Mouse (Mus musculus) heart, embryonic 13.5 days (tissue): Measurements from ENCODE around the gene Cdk2. TPM values are rescaled to one million over a fixed set of nuclear protein-coding genes. Genes with fewer than 3 reads are reported as not detected.
A peak's percentile ranks its signal among the peaks of the same experiment; 100 is the strongest.
"Not testable (repeated sequence)": the region's sequence is repeated elsewhere in the genome, so short reads cannot be mapped to it uniquely, and the experiment has no call there.

Experiments used
- ATAC-seq: fragments of 200-750 bp; cut with Nextera tagmentation; 2 replicates; pipeline ENCODE4 v1.8.0; 2017; ENCODE audit warnings: moderate TSS enrichment; ENCODE audit not compliant: insufficient number of reproducible peaks, low FRiP score, low TSS enrichment; ENCODE audit errors: extremely low read depth
- H3K27ac ChIP-seq: fragments of 300-500 bp; sonication (generic); replicated peaks from 2 replicates; pipeline ENCODE4 v1.5.1; 2015; ENCODE audit warnings: moderate library complexity, mild to moderate bottlenecking, inconsistent platforms
- H3K27me3 ChIP-seq: fragments of 300-500 bp; sonication (generic); replicated peaks from 2 replicates; pipeline ENCODE4 v1.6.1; 2015; ENCODE audit warnings: mild to moderate bottlenecking, inconsistent platforms
- H3K36me3 ChIP-seq: fragments of 300-500 bp; sonication (generic); 2 replicates; pipeline ENCODE4 v1.6.1; 2015; ENCODE audit warnings: mild to moderate bottlenecking, inconsistent platforms
- H3K4me1 ChIP-seq: fragments of 300-500 bp; sonication (generic); 2 replicates; pipeline ENCODE4 v1.6.1; 2015; ENCODE audit warnings: inconsistent platforms
- H3K4me2 ChIP-seq: fragments of 300-500 bp; sonication (generic); 2 replicates; pipeline ENCODE4 v1.6.1; 2015; ENCODE audit warnings: inconsistent platforms, mild to moderate bottlenecking, moderate library complexity
- H3K4me3 ChIP-seq: fragments of 300-500 bp; sonication (generic); 2 replicates; pipeline ENCODE4 v1.5.1; 2015; ENCODE audit warnings: moderate library complexity, mild to moderate bottlenecking, inconsistent platforms
- H3K9ac ChIP-seq: fragments of 300-500 bp; sonication (generic); 2 replicates; pipeline ENCODE4 v1.6.1; 2015; ENCODE audit warnings: inconsistent platforms, mild to moderate bottlenecking, moderate library complexity
- H3K9me3 ChIP-seq: fragments of 300-500 bp; sonication (generic); 2 replicates; pipeline ENCODE4 v1.6.1; 2016; ENCODE audit warnings: inconsistent platforms
- WGBS: fragments of 180-500 bp; shearing (Covaris S2); methylation state at CpG from one replicate; pipeline ENCODE4 v1.1.7; 2015; ENCODE audit warnings: mixed read lengths; 5-methylcytosine and 5-hydroxymethylcytosine counted together
- polyA plus RNA-seq: library from polyadenylated mRNA; unstranded; fragments of >200 nt; fragmentation: Nextera tagmentation; extraction: Ambion mirVana; gene quantifications from 2 replicates; pipeline ENCODE4 v1.2.1, GENCODE M21; 2015

Cdk2 gene
- polyA plus RNA-seq, 1 experiment from 2014 or later, result 86.6 TPM

DNA sequence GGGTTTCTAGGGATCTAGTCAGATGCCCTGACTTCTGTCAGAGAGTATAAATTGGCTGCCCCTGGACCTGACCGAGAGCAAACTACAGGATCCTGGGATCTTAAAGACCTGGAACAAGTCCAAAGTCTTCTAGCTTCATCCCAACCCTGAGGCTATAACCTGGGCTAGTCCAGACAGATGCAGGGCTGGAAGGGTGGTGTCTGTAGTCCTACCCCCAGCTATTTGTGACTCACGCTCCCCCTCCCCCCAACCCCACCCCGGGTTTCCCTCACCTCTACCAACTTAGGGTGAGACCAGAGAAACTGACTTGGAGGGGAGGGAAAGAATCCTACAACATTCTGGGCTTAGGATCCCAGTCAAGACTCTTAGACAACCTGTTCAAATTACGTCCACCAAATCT lies 37.8 kb upstream of the Cdk2 start:
- no peak overlapping the region for H3K27ac ChIP-seq
- no peak for ATAC-seq
- 30% methylated on average over 4 of the region's 4 CpGs for WGBS
- no peak overlapping the region; the same call in 1 of the 2 replicates for H3K9ac ChIP-seq
- H3K9me3 ChIP-seq, result no peaks in the 10 kb centered on the region
- no peaks in the 10 kb centered on the region for H3K36me3 ChIP-seq
- peaks cover 33% of the 10 kb centered on the region for H3K4me1 ChIP-seq
- peak overlapping the region; percentile 95 for H3K4me2 ChIP-seq
- peaks cover 18% of the 10 kb centered on the region for H3K27me3 ChIP-seq
- peak overlapping the region; percentile 62 for H3K4me3 ChIP-seq

DNA sequence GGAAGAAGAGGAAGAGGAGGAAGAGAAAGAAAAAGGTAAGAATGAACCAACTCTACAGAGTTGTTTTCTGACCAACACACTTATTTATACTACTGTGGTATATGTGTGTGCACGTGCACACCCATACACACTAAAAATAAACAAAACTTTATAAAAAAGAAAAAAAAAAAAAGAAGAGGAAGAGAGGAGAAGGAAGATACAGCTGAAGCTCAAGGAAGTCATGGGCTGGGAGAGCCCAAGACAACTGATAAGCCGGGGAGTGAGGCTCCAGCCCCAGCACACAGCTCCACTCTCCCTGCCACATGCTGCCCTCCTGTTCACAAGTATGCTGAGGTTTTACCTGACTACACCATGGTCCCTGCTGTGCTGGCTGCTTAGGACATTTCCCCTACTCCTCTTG lies 35.5 kb upstream of the Cdk2 start:
- no peak overlapping the region for H3K4me3 ChIP-seq
- H3K9ac ChIP-seq, result no peak overlapping the region
- WGBS, result 38% methylated on average over 2 of the region's 2 CpGs
- ATAC-seq, result no peak
- H3K27me3 ChIP-seq, result peaks cover 18% of the 10 kb centered on the region
- H3K4me2 ChIP-seq, result no peak overlapping the region
- no peaks in the 10 kb centered on the region for H3K36me3 ChIP-seq
- no peak overlapping the region for H3K27ac ChIP-seq
- peaks cover 32% of the 10 kb centered on the region for H3K4me1 ChIP-seq
- H3K9me3 ChIP-seq, result no peaks in the 10 kb centered on the region

- WGBS, result 3% methylated on average over 15 of the region's 15 CpGs
- Histone ChIP-seq H3K36me3 (peaks cover 20% of the 10 kb centered on the region), H3K9me3 (no peaks in the 10 kb centered on the region), H3K4me1 (peaks cover 8% of the 10 kb centered on the region), H3K9ac (peak overlapping the region; percentile 64), H3K4me2 (peak overlapping the region; percentile 68), H3K4me3 (peak overlapping the region; percentile 36), H3K27me3 (peaks cover 9% of the 10 kb centered on the region), H3K27ac (no peak overlapping the region)
- ATAC-seq, result peak; percentile 51; the same call in 1 of the 2 replicates
These were observed 32.6 kb upstream of the Cdk2 start for GRCm38 (mm10) chr10:128737435-128737834.

DNA sequence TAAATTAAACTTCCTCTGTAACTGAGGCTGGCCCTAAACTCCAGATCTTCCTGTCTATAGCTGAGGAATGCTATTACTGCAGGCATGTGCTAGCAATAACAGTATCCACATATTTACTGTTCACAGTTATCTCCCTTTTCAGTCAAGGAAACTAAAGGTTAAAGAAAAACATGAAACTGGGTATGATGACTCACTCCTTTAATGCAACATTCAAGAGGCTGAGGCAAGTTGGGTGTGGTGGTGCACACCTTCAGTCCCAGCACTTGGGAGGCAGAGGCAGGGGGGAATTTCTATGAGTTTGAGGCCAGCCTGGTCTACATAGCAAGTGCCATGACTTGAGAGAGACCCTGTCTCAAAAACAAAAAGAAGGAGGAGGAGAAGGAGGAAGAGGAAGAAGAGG lies 27.2 kb upstream of the Cdk2 start:
- ATAC-seq, result no peak
- no peaks in the 10 kb centered on the region for H3K9me3 ChIP-seq
- no peaks in the 10 kb centered on the region for H3K27me3 ChIP-seq
- no peak overlapping the region for H3K27ac ChIP-seq
- no peak overlapping the region for H3K9ac ChIP-seq
- no peak overlapping the region for H3K4me2 ChIP-seq
- peaks cover 20% of the 10 kb centered on the region for H3K36me3 ChIP-seq
- no peak overlapping the region for H3K4me3 ChIP-seq
- peaks cover 2% of the 10 kb centered on the region; the same call in 1 of the 2 replicates for H3K4me1 ChIP-seq

DNA sequence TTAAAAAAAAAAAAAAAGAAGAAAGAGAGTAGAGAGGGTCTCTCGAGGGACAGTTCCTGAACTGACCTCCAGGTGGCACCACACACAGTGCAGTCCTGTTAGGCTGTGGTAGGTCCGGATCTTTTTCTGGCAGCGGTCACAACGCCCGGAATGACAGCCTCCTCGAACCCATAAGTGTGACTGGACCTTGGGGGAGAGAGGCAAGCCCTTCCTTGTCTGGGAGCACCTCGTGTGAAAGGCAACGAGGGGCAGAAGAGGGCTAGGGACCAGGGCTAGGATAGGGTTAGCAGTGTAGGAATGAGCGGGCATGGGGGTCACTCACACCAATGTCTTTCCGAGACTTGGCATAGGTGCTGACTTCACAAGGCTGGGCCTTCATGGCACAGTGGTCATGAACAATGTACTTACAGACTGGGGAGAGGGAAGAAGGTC lies 26.2 kb upstream of the Cdk2 start:
- H3K36me3 ChIP-seq, result peaks cover 20% of the 10 kb centered on the region
- peak overlapping the region; percentile 52; the same call in 1 of the 2 replicates for H3K9ac ChIP-seq
- 19% methylated on average over 10 of the region's 10 CpGs for WGBS
- ATAC-seq, result no peak
- peaks cover 2% of the 10 kb centered on the region; the same call in 1 of the 2 replicates for H3K4me1 ChIP-seq
- no peaks in the 10 kb centered on the region for H3K9me3 ChIP-seq
- peak overlapping the region; percentile 15; the same call in 1 of the 2 replicates for H3K4me3 ChIP-seq
- H3K27me3 ChIP-seq, result no peaks in the 10 kb centered on the region
- no peak overlapping the region for H3K27ac ChIP-seq
- H3K4me2 ChIP-seq, result peak overlapping the region; percentile 56

- H3K4me3 ChIP-seq, result no peak overlapping the region
- peaks cover 2% of the 10 kb centered on the region; the same call in 1 of the 2 replicates for H3K4me1 ChIP-seq
- no peaks in the 10 kb centered on the region for H3K9me3 ChIP-seq
- peaks cover 5% of the 10 kb centered on the region for H3K36me3 ChIP-seq
- no peaks in the 10 kb centered on the region for H3K27me3 ChIP-seq
- no peak overlapping the region for H3K9ac ChIP-seq
- H3K4me2 ChIP-seq, result no peak overlapping the region
- ATAC-seq, result no peak
- H3K27ac ChIP-seq, result no peak overlapping the region
- 76% methylated on average over 5 of the region's 5 CpGs for WGBS
These were observed 23.2 kb upstream of the Cdk2 start for GRCm38 (mm10) chr10:128728059-128728458.

GRCm38 (mm10) chr10:128725466-128725865 lies 20.6 kb upstream of the Cdk2 start:
- ATAC-seq, H3K9me3 ChIP-seq, H3K9ac ChIP-seq, H3K4me2 ChIP-seq, H3K4me3 ChIP-seq, H3K36me3 ChIP-seq, H3K4me1 ChIP-seq, H3K27me3 ChIP-seq, H3K27ac ChIP-seq: not testable (repeated sequence)
- 88% methylated on average over 3 of the region's 4 CpGs for WGBS

- H3K9me3 ChIP-seq, result no peaks in the 10 kb centered on the region
- ATAC-seq, result no peak
- H3K27me3 ChIP-seq, result no peaks in the 10 kb centered on the region
- no peaks in the 10 kb centered on the region for H3K4me1 ChIP-seq
- no peaks in the 10 kb centered on the region for H3K36me3 ChIP-seq
- H3K9ac ChIP-seq, result no peak overlapping the region
- H3K4me2 ChIP-seq, result no peak overlapping the region
- no peak overlapping the region for H3K4me3 ChIP-seq
- no peak overlapping the region for H3K27ac ChIP-seq
- 79% methylated on average over 19 of the region's 19 CpGs for WGBS
These were observed 11.0 kb upstream of the Cdk2 start for GRCm38 (mm10) chr10:128715559-128716537.

DNA sequence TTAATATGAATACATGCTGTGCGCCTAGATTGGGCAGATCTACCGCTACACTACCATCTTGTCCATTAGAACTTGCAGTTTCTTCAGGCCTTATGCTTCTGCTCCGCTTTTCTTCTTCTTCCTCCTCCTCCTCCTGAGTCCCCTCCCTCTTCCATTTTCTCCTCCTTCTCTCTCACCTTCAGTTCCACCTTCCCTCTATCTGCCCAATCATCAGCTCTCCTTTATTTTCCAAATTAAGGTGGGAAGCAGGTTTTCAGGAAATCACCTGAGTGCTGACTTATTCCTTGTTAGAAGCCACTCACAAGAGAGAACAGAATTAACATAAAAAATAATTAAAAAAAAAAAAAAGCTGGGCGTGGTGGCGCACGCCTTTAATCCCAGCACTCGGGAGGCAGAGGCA lies 6.5 kb upstream of the Cdk2 start:
- not testable (repeated sequence) for H3K9me3 ChIP-seq, H3K9ac ChIP-seq, H3K27me3 ChIP-seq, H3K4me2 ChIP-seq, H3K27ac ChIP-seq, ATAC-seq, H3K4me3 ChIP-seq, H3K4me1 ChIP-seq, H3K36me3 ChIP-seq
- 90% methylated on average over 7 of the region's 7 CpGs for WGBS

DNA sequence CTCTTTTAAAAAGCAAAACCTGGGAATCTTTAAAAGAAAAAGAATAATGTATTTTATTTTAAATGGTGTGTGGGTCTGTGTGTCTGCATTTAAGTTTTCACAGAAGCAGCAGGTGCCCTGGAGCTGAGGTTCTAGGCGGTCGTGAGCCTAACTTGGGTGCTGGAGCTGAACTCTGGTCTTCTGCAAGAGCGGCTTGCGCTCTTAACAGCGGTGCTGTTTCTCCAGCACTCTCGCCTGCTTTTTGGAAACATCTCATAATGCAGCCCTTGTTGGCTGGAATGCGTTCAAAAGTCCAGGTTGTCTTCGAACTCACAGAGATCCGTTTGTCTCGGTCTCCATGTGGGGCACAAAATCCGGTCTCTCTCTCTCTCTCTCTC lies 474 bp upstream of the Cdk2 start:
- H3K9me3 ChIP-seq, result no peaks in the 10 kb centered on the region
- peak overlapping the region; percentile 73 for H3K27ac ChIP-seq
- 11% methylated on average over 11 of the region's 11 CpGs for WGBS
- peaks cover 31% of the 10 kb centered on the region for H3K4me1 ChIP-seq
- ATAC-seq, result no peak
- H3K4me2 ChIP-seq, result peak overlapping the region; percentile 74
- peaks cover 32% of the 10 kb centered on the region for H3K36me3 ChIP-seq
- no peaks in the 10 kb centered on the region for H3K27me3 ChIP-seq
- H3K4me3 ChIP-seq, result peak overlapping the region; percentile 93
- H3K9ac ChIP-seq, result peak overlapping the region; percentile 81

DNA sequence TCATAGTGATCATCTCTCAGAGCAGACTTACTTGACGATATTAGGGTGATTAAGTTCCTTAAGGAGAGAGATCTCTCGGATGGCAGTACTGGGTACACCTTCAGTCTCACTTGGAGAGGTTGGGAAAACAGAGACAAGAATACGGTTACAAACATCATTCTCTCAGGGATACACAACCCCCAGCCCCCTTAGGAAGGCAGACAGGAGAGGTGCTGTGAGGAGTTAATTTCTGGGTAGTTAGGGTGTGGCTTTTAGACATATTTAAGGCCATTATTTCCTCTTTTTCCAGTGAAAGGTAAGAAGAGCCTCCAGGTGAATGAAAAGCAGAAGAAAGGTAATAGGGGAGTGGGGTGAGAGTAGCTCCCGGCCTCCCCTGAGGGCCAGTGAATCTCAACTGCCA lies 936 bp downstream of the Cdk2 start, which contains the start of gene Pmel:
Gene Pmel (plus strand): TSS at position 301 of the 400 bp plus-strand sequence.
- Histone ChIP-seq H3K9ac (peak within 1 kb of the TSS; percentile 91), H3K27me3 (no peaks in the 10 kb centered on the region), H3K36me3 (peaks cover 46% of the 10 kb centered on the region), H3K27ac (peak within 1 kb of the TSS; percentile 98), H3K4me3 (peak within 1 kb of the TSS; percentile 93), H3K4me1 (peaks cover 45% of the 10 kb centered on the region), H3K9me3 (no peaks in the 10 kb centered on the region), H3K4me2 (peak within 1 kb of the TSS; percentile 74)
- 21% methylated on average over 4 of the region's 4 CpGs for WGBS
- no peak for ATAC-seq
